Mouse (Mus musculus) ES-Bruce4 (cell line): ENCODE results near the gene Ankrd6. TPM values are rescaled to one million over a fixed set of nuclear protein-coding genes. Genes with fewer than 3 reads are reported as not detected.

Experiments used
- H3K27ac ChIP-seq: 2 replicates; pipeline ENCODE4 v1.5.1; 2012; ENCODE audit warnings: low read length, inconsistent platforms; ENCODE audit not compliant: insufficient read depth
- H3K27me3 ChIP-seq: 2 replicates; pipeline ENCODE4 v1.6.1; 2012; ENCODE audit warnings: mild to moderate bottlenecking, low read length, inconsistent platforms; ENCODE audit not compliant: control insufficient read depth, poor library complexity, insufficient read depth, severe bottlenecking
- H3K36me3 ChIP-seq: 2 replicates; pipeline ENCODE4 v1.6.1; 2012; ENCODE audit warnings: inconsistent platforms, mild to moderate bottlenecking, low read length, moderate library complexity; ENCODE audit not compliant: control insufficient read depth, poor library complexity, insufficient read depth, severe bottlenecking
- H3K4me1 ChIP-seq: one replicate; pipeline ENCODE4 v1.8.1; 2011; ENCODE audit warnings: low read length; ENCODE audit not compliant: control insufficient read depth, insufficient read depth
- H3K4me3 ChIP-seq: 2 replicates; pipeline ENCODE4 v1.5.1; 2011; ENCODE audit warnings: low read depth, mild to moderate bottlenecking, low read length
- H3K9ac ChIP-seq: 2 replicates; pipeline ENCODE4 v1.6.1; 2012; ENCODE audit warnings: low read depth, mild to moderate bottlenecking, inconsistent platforms; ENCODE audit not compliant: poor library complexity, severe bottlenecking
- H3K9me3 ChIP-seq: replicated peaks from 2 replicates; pipeline ENCODE4 v1.6.1; 2012; ENCODE audit warnings: mild to moderate bottlenecking, low read length, inconsistent platforms; ENCODE audit not compliant: control insufficient read depth, poor library complexity, insufficient read depth, severe bottlenecking
- CTCF ChIP-seq: IDR thresholded peaks from one replicate; pipeline ENCODE4 v1.8.1; 2011; ENCODE audit warnings: low read depth, low read length
- EP300 ChIP-seq: IDR thresholded peaks from 2 replicates; pipeline ENCODE4 v1.6.1; 2011; ENCODE audit warnings: low read depth, low read length; ENCODE audit not compliant: insufficient read depth
- POLR2A ChIP-seq: IDR thresholded peaks from one replicate; pipeline ENCODE4 v1.8.1; 2011; ENCODE audit warnings: low read length; ENCODE audit not compliant: insufficient read depth
- polyA plus RNA-seq: library from polyadenylated mRNA; stranded (reverse); fragments of >200 nt; gene quantifications from 2 replicates; pipeline ENCODE4 v1.2.4, GENCODE M21; 2011; ENCODE audit warnings: low read depth; ENCODE audit not compliant: missing spikeins, insufficient read depth, insufficient read length

Ankrd6 gene
- polyA plus RNA-seq, 1 experiment: 11.8 TPM

DNA sequence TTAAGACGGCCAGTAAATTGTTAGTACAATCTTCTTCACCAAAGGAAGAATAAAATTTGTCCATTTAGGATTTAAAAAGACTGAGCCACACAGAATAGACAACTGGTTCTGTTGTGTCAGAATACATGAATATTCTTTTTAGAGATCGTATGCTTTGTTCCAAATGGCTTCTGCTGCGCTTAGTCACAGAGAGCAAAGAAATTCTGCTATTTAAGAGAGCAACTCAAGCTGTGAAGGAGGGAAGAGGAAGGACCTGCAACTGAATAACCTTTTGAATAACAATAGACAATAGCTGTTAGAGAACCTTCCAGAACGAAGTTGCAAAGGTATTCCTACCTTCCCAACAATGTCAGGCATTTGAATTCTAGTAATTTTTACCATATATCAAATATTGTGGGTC, 9.7 kb downstream of the Ankrd6 start:
- no peaks in the 10 kb centered on the region for H3K36me3 ChIP-seq
- no peak overlapping the region for H3K9ac ChIP-seq
- peaks cover 2% of the 10 kb centered on the region for H3K4me1 ChIP-seq
- H3K27me3 ChIP-seq: no peaks in the 10 kb centered on the region
- H3K27ac ChIP-seq: 0 out of 2 replicates have a peak overlapping the region, but pooled peaks have one; percentile 31
- H3K4me3 ChIP-seq: no peak overlapping the region
- no peaks in the 10 kb centered on the region for H3K9me3 ChIP-seq
- no peak for TF ChIP-seq POLR2A
- TF ChIP-seq EP300: no peak
- no peak for TF ChIP-seq CTCF

DNA sequence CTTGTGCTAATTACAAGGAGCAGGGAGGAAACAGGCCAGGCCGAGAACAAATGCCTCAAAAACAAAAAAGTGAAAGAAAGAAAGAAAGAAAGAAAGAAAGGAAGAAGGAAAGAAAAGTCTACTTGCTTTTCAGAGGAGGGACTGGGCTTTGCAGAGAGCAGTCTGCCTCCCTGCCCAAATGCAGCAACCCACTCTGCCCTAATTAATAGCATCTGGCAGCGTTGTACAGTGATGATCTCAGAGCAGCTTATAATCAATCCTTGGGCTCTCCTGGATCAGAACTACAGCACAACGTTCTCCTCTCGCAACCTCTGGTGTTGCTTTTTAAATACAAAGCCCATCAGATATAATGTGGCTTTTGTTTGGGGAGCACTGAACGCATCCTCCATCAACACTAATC, 10.7 kb downstream of the Ankrd6 start:
- no peaks in the 10 kb centered on the region for H3K36me3 ChIP-seq
- no peak overlapping the region for H3K4me3 ChIP-seq
- H3K4me1 ChIP-seq: peaks cover 2% of the 10 kb centered on the region
- H3K27me3 ChIP-seq: no peaks in the 10 kb centered on the region
- no peak overlapping the region for H3K27ac ChIP-seq
- H3K9me3 ChIP-seq: no peaks in the 10 kb centered on the region
- TF ChIP-seq CTCF (no peak), POLR2A (no peak), EP300 (no peak)
- no peak overlapping the region for H3K9ac ChIP-seq

DNA sequence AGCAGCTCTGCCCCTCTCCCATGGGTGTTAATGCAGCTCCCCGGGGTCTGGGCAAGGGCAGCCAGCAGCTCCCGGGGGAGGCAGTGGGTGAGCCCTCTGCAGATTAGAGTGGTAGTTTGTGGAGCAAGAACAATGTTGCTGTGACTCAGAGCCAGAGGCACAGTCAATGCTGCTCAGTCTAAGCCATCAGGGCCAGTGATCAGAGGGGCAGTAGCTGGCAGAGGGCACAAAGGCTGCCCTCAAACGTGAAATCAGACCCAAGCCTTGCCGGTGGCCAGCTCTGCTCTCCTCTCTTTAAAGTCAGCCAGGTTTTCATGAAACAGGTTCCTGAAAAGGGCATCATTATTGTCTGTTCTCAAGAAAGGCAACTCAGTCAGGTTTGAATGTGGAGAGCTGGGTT, 11.1 kb downstream of the Ankrd6 start:
- Histone ChIP-seq H3K9me3 (no peaks in the 10 kb centered on the region), H3K36me3 (no peaks in the 10 kb centered on the region), H3K4me3 (no peak overlapping the region), H3K27ac (no peak overlapping the region), H3K4me1 (peaks cover 2% of the 10 kb centered on the region), H3K27me3 (no peaks in the 10 kb centered on the region), H3K9ac (no peak overlapping the region)
- TF ChIP-seq CTCF (no peak), EP300 (no peak), POLR2A (no peak)

DNA sequence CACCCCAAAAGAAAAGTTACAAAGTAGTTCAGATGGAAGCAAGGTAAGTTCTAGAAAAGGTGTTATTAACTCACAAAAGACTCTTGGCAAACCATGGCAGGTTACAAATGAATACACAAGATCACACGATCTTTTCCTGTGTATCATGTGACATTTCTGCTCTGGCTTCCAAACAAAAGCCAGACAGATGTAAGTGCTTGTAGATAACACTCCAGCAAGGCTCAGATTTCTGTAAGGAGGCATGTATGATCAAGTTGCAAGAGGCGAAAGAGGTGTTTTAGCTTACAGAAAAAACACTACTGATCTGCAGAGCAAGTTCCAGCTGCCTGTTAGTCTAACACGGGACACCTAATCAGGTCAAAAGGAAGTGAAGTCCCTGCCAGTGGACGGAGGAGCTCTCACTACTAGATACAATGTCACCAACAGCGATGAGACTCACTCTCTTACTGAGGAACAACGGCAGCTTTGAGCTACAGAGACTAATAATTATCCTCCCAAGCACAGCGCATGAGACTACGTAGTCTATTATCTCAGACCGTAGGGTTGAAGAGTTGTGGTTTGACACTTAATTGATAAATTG, 13.8 kb downstream of the Ankrd6 start:
- Histone ChIP-seq H3K36me3 (no peaks in the 10 kb centered on the region), H3K9me3 (no peaks in the 10 kb centered on the region), H3K4me3 (no peak overlapping the region), H3K27ac (0 out of 2 replicates have a peak overlapping the region, but pooled peaks have one; percentile 4), H3K4me1 (peaks cover 8% of the 10 kb centered on the region), H3K27me3 (no peaks in the 10 kb centered on the region), H3K9ac (no peak overlapping the region)
- TF ChIP-seq CTCF: no peak
- TF ChIP-seq POLR2A: no peak
- no peak for TF ChIP-seq EP300

DNA sequence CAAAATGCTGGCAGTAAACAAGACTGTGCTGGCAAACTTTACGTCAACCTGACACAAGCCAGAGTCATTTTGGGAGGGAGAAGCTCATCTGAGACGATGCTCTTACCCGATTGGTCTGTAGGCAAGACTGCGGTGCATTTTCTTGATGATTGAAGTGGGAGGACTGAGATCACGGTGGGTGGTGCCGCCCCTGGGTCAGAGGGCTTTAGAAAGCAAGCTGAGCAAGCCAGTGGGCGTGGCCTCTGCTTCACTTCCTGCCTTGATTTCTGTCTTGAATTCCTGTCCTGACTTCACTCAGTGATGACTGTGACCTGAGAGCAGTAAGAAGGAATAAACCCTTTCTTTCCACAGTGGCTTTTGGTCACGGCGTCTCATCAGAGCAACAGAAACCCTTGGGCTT, 18.6 kb downstream of the Ankrd6 start:
- no peaks in the 10 kb centered on the region for H3K27me3 ChIP-seq

DNA sequence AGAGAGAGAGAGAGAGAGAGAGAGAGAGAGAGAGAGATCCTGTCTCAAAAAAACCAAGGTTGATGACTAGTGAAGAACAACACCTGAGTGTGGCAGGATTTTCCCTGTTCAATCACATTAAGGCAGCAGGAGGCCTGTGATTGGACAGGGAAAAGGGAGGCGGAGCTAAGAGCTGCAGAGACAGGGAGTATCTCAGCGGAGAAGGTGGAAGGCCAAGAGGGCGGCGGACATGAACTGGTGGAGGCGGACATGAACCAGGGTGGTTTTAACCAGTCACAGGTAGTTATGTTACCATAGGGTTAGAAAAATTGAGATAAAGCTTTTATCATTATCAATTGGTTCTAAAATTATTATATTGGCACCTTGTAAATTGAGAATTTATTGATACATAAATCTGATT, 20.9 kb downstream of the Ankrd6 start:
- peak overlapping the region; percentile 46 for H3K9ac ChIP-seq
- peaks cover 7% of the 10 kb centered on the region for H3K4me1 ChIP-seq
- TF ChIP-seq POLR2A (peak; percentile 87), CTCF (no peak)
- H3K27ac ChIP-seq: no peak overlapping the region
- peak overlapping the region; percentile 65 for H3K4me3 ChIP-seq
- no peaks in the 10 kb centered on the region for H3K9me3 ChIP-seq
- no peaks in the 10 kb centered on the region for H3K27me3 ChIP-seq
- H3K36me3 ChIP-seq: no peaks in the 10 kb centered on the region

More for the DNA sequence above, 18.6 kb downstream of the Ankrd6 start:
- Histone ChIP-seq H3K9ac (peak overlapping the region; percentile 60), H3K36me3 (no peaks in the 10 kb centered on the region), H3K4me3 (peak overlapping the region; percentile 58), H3K9me3 (no peaks in the 10 kb centered on the region), H3K4me1 (peaks cover 7% of the 10 kb centered on the region), H3K27ac (peak overlapping the region; percentile 61)
- TF ChIP-seq EP300 (0 out of 2 replicates have a peak, but pooled peaks have one; percentile 41), POLR2A (no peak)
